Mouse (Mus musculus) cerebellum, adult 2 months (tissue): ENCODE data around the gene Tesc.

Experiments used
- CTCF ChIP-seq: fragments of 200-500 bp; IDR thresholded peaks from 2 replicates; pipeline ENCODE4 v1.5.1; 2011; ENCODE audit warnings: low read depth, mild to moderate bottlenecking, control low read depth, low read length, moderate library complexity, borderline replicate concordance; ENCODE audit not compliant: insufficient read depth
- POLR2A ChIP-seq: fragments of 200-500 bp; IDR thresholded peaks from 2 replicates; pipeline ENCODE4 v1.6.1; 2011; ENCODE audit warnings: low read length, control low read depth, borderline replicate concordance; ENCODE audit not compliant: insufficient read depth

- TF ChIP-seq CTCF (no peak), POLR2A (no peak)
Measured at GRCm38 (mm10) chr5:118081996-118082395, 54.5 kb downstream of the Tesc start.
